Comparison of ENCODE assay signal across 30 mouse cellular contexts in the genomic region with DNA sequence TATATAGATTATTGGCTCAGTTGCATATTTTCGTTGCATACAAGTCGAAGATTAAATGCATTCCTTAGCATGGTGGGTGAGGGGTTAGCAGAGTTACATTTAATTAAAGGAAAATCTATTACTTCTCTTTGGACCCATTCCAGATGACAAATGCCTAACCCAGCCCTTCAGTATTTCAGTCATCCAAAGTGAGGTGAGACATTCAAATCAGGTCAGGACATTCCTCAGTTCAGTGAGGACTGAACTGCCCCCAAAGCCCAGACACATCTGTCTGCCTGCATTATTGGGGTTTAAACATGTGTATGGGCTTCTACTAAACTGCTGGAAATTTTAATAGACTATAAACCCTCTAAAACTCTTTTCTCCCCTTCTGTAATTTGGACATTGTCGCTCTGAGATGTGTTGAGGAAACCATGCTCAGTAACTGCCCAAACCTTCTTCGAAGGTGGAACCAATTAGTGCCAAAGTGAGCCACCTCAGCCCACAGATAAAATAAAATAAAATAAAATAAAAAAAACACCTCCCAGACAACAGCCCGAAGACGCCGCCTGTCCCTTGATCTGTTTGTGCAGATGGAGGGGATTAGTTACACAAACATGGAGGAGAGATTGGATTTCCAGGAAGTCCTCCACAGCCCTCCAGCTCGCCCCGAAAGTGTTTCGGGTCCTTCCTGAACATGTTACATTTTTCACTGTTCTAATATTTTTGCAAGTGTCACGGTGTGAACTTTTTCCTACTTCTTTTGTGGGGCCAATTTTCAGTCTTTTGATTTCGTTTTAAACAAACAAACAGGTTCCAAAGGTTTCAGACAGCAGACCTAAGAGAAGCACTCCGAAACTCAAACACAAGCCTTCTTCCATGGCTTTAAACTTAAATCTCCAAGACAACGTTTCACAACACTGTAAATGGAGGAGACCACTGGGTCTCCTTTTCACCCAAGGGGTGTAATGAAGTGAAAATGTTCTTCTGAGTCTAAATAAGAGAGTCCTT.
A peak's percentile ranks its signal among the peaks of the same experiment; 100 is the strongest.
DNase-seq lines count a peak whose midpoint lies in the region; ATAC-seq and TF ChIP-seq lines count a peak whose summit lies in the region.
"Had no signal": no experiment of that assay in that cellular context is flagged by ENCODE, and none has a peak within 500 bp of the region (broad histone marks: within the 10 kb centered on the region; RNA-seq: fewer than 3 reads in every experiment).

No protein-coding gene starts in this region.

- no peak for ATAC-seq in kidney, postnatal 0 days (replicated peaks; ENCODE audit: low FRiP score, low read depth)
- ATAC-seq in embryonic facial prominence, embryonic 14.5 days (ENCODE audit: low read depth) = no peak
- ATAC-seq: activated CD4-positive, CD25-positive, alpha-beta regulatory T cell, adult 4 months; forebrain, embryonic 15.5 days; hindbrain, postnatal 0 days; intestine, embryonic 16.5 days; lung, postnatal 0 days; midbrain, embryonic 13.5 days had no signal

- H3K4me2 ChIP-seq in kidney, postnatal 0 days (ENCODE audit: low read length) = no peak overlapping the region
- H3K4me2 ChIP-seq in embryonic facial prominence, embryonic 14.5 days (ENCODE audit: low read depth, low read length) = no peak overlapping the region
- H3K4me2 ChIP-seq: embryonic facial prominence, embryonic 15.5 days; forebrain, embryonic 15.5 days; heart, embryonic 13.5 days; midbrain, embryonic 13.5 days had no signal

- no peak for TF ChIP-seq CTCF in kidney, postnatal 0 days (IDR thresholded peaks at IDR 0.05; ENCODE audit: low read depth)

- WGBS in kidney, postnatal 0 days = 36% methylated on average over 14 of the region's 14 CpGs
- WGBS in embryonic facial prominence, embryonic 14.5 days = 32% methylated on average over 14 of the region's 14 CpGs

- no peak overlapping the region for H3K4me3 ChIP-seq in kidney, postnatal 0 days (replicated peaks; ENCODE audit: low read depth, low read length)
- H3K4me3 ChIP-seq in embryonic facial prominence, embryonic 14.5 days (ENCODE audit: low read depth, low read length) = no peak overlapping the region
- H3K4me3 ChIP-seq: embryonic facial prominence, embryonic 15.5 days; forebrain, embryonic 15.5 days; gastrocnemius, adult 2 months; heart, embryonic 13.5 days; layer of hippocampus, adult 2 months; megakaryocyte, embryonic 14.5 days; midbrain, embryonic 13.5 days had no signal

- H3K9me3 ChIP-seq in kidney, postnatal 0 days (replicated peaks; ENCODE audit: low read length) = no peaks in the 10 kb centered on the region
- peaks cover 4% of the 10 kb centered on the region; the same call in 1 of the 2 replicates for H3K9me3 ChIP-seq in embryonic facial prominence, embryonic 14.5 days (ENCODE audit: control insufficient read depth, low read length)
- H3K9me3 ChIP-seq: embryonic facial prominence, embryonic 15.5 days; forebrain, embryonic 15.5 days; midbrain, embryonic 13.5 days had no signal

- H3K27me3 ChIP-seq in kidney, postnatal 0 days (ENCODE audit: insufficient read depth, low read length) = no peaks in the 10 kb centered on the region
- no peaks in the 10 kb centered on the region for H3K27me3 ChIP-seq in embryonic facial prominence, embryonic 14.5 days (replicated peaks; ENCODE audit: control insufficient read depth, insufficient read depth, low read length)
- H3K27me3 ChIP-seq: embryonic facial prominence, embryonic 15.5 days; forebrain, embryonic 15.5 days; heart, embryonic 13.5 days; megakaryocyte, embryonic 14.5 days; midbrain, embryonic 13.5 days had no signal

- H3K27ac ChIP-seq in kidney, postnatal 0 days = no peak overlapping the region
- no peak overlapping the region for H3K27ac ChIP-seq in embryonic facial prominence, embryonic 14.5 days (replicated peaks; ENCODE audit: low read depth, low read length)
- H3K27ac ChIP-seq: embryonic facial prominence, embryonic 15.5 days; forebrain, embryonic 15.5 days; gastrocnemius, adult 2 months; heart, embryonic 13.5 days; hindbrain, postnatal 0 days; layer of hippocampus, adult 2 months; midbrain, embryonic 13.5 days had no signal

- H3K9ac ChIP-seq in kidney, postnatal 0 days (ENCODE audit: low read depth, low read length) = no peak overlapping the region
- H3K9ac ChIP-seq in embryonic facial prominence, embryonic 14.5 days (ENCODE audit: low read depth, low read length) = no peak overlapping the region
- H3K9ac ChIP-seq: embryonic facial prominence, embryonic 15.5 days; forebrain, embryonic 15.5 days; heart, embryonic 13.5 days; midbrain, embryonic 13.5 days had no signal

- no peaks in the 10 kb centered on the region for H3K4me1 ChIP-seq in kidney, postnatal 0 days (replicated peaks; ENCODE audit: insufficient read depth, low read length)
- 0 out of 2 replicates have a peak, but pooled peaks cover 10% of the 10 kb centered on the region for H3K4me1 ChIP-seq in embryonic facial prominence, embryonic 14.5 days (ENCODE audit: control insufficient read depth, insufficient read depth, low read length)
- H3K4me1 ChIP-seq: embryonic facial prominence, embryonic 15.5 days; forebrain, embryonic 15.5 days; heart, embryonic 13.5 days; midbrain, embryonic 13.5 days had no signal

- peak; percentile 32 for DNase-seq in kidney, postnatal 0 days (ENCODE audit: low spot score)
- DNase-seq in kidney, adult 11 months = no peak
- peak; percentile 63 for DNase-seq in embryo, embryonic 10 days (ENCODE audit: low spot score)
- DNase-seq in embryo, embryonic 10.5 days (ENCODE audit: low spot score) = peak; percentile 60
- peak; percentile 49 for DNase-seq in embryonic facial prominence, embryonic 14.5 days (ENCODE audit: low spot score)
- no peak for DNase-seq in frontal cortex, postnatal 14 days (ENCODE audit: low spot score in 2 of 2)
- DNase-seq: adrenal gland, adult 2 months; adrenal gland, postnatal 36 days; B cell, adult 2 months; cerebellum, adult 18-20 months; cerebellum, postnatal 10 days; gastrocnemius, adult 2 months; heart, postnatal 10 days; kidney, postnatal 36 days; left cerebral cortex, postnatal 4 days; liver; lung, adult 18-20 months; lung, postnatal 4 days; thymus, adult 2 months; thymus, postnatal 36 days had no signal

- no peaks in the 10 kb centered on the region for H3K36me3 ChIP-seq in kidney, postnatal 0 days (ENCODE audit: insufficient read depth, low read length)
- H3K36me3 ChIP-seq in embryonic facial prominence, embryonic 14.5 days (ENCODE audit: control insufficient read depth, insufficient read depth, low read length) = no peaks in the 10 kb centered on the region
- H3K36me3 ChIP-seq: embryonic facial prominence, embryonic 15.5 days; forebrain, embryonic 15.5 days; heart, embryonic 13.5 days; midbrain, embryonic 13.5 days had no signal

Comparison
In these comparisons a context has a peak if more than half of its experiments do, and no peak if none do; other contexts are left out.
1. DNase-seq: peak in kidney, postnatal 0 days (single experiment), embryo, embryonic 10 days (single experiment), embryo, embryonic 10.5 days (single experiment) and embryonic facial prominence, embryonic 14.5 days (single experiment); none in kidney, adult 11 months (single experiment) and frontal cortex, postnatal 14 days (0 of 2).